Mouse (Mus musculus) regulatory T cell (primary cell): ENCODE measurements around the gene Olfr365.

Experiments used
- in situ Hi-C: fragments of 300-600 bp; cut with MboI, MseI; formaldehyde crosslinking; loops from one replicate; pipeline ENCODE4 v1.15.1; 2025; ENCODE audit warnings: high pct_unique_total_duplicates

Gene Olfr365

GRCm38 (mm10) chr2:37187898-37188297, at the start of gene Olfr365:
Gene Olfr365, plus strand, starts transcription at chr2:37188198.
- in situ Hi-C loops = no loop called here

DNA sequence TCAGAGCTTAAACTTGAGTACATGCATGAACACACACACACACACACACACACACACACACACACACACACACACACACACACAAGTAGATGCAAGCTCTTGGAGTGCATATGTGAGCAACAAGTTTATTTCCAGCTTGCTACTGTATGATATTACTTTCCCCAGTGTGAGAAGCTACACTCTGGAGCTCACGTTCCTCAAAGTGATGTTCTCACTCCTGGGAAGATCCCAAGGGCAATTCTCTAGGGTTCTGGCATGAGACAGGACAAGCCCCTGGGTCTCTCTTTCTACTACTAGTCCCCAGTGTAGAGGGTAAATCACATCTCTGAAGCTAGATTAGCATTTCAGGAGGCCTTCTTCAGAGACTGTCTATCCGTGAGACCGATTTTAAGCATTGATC, 49.0 kb upstream of the Olfr365 start, which contains the start of gene Olfr364-ps1:
TSS of gene Olfr364-ps1 (plus strand) at position 301 of the 400 bp plus-strand sequence.
- in situ Hi-C loops = no loop called here

DNA sequence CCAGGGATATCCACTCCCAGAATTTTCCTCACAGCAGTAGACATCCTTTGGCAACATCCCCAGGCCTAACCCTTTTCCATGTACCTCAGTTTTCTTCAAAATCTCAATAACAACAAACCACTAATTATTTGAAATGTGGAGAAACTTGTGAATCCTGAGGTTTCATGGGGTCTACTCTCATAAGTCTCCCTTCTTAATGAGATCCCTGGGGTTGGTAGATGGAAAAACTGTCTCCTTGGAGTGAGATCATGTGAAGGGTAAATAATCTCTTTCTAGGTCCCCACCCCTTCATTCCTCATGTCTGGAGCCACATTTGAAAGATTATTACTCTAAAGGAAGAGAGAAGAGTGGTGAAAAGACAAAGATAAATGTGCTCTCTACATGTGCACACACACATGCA, 23.3 kb downstream of the Olfr365 start, which contains the start of gene Olfr366:
TSS of gene Olfr366 (plus strand) at position 301 of the 400 bp plus-strand sequence.
- in situ Hi-C loops = no loop called here
